Mouse (Mus musculus): ENCODE measurements at regions not wholly inside any gene's neighbourhood (a gene's known extent, or its start where the extent isn't known, plus 50 kb on each side); places are given as distances from the start of the nearest gene placed in this dataset.

- TF ChIP-seq CTCF (conservative IDR thresholded peaks at IDR 0.05; ENCODE audit: low read length): no peak
- no peak for TF ChIP-seq NANOG (IDR thresholded peaks at IDR 0.05; ENCODE audit: borderline replicate concordance, low read length)
- no peak for TF ChIP-seq POU5F1 (IDR thresholded peaks at IDR 0.05; ENCODE audit: borderline replicate concordance, low read length)
Measured at GRCm38 (mm10) chr13:46062758-46063157, 98.0 kb upstream of the Atxn1 start.
